Mouse (Mus musculus) heart, embryonic 15.5 days (tissue): ENCODE data around the gene Slc24a1. TPM values are rescaled to one million over a fixed set of nuclear protein-coding genes. Genes with fewer than 3 reads are reported as not detected.
A peak's percentile ranks its signal among the peaks of the same experiment; 100 is the strongest.
"Not testable (repeated sequence)": the region's sequence is repeated elsewhere in the genome, so short reads cannot be mapped to it uniquely, and the experiment has no call there.

Experiments used
- ATAC-seq: fragments of 200-750 bp; cut with Nextera tagmentation; replicated peaks from 2 replicates; pipeline ENCODE4 v1.8.0; 2017; ENCODE audit warnings: low read depth, moderate TSS enrichment; ENCODE audit not compliant: insufficient number of reproducible peaks, insufficient read depth, low FRiP score
- H3K27ac ChIP-seq: fragments of 300-500 bp; sonication (generic); 2 replicates; pipeline ENCODE4 v1.5.1; 2015; ENCODE audit warnings: mild to moderate bottlenecking, inconsistent platforms
- H3K27me3 ChIP-seq: fragments of 300-500 bp; sonication (generic); 2 replicates; pipeline ENCODE4 v1.6.1; 2015; ENCODE audit warnings: inconsistent platforms
- H3K36me3 ChIP-seq: fragments of 300-500 bp; sonication (generic); 2 replicates; pipeline ENCODE4 v1.6.1; 2015; ENCODE audit warnings: mild to moderate bottlenecking, inconsistent platforms
- H3K4me1 ChIP-seq: fragments of 300-500 bp; sonication (generic); replicated peaks from 2 replicates; pipeline ENCODE4 v1.6.1; 2015; ENCODE audit warnings: inconsistent platforms
- H3K4me2 ChIP-seq: fragments of 300-500 bp; sonication (generic); 2 replicates; pipeline ENCODE4 v1.6.1; 2015; ENCODE audit warnings: inconsistent platforms, mild to moderate bottlenecking, moderate library complexity
- H3K4me3 ChIP-seq: fragments of 300-500 bp; sonication (generic); 2 replicates; pipeline ENCODE4 v1.5.1; 2015; ENCODE audit warnings: mild to moderate bottlenecking, inconsistent platforms
- H3K9ac ChIP-seq: fragments of 300-500 bp; sonication (generic); 2 replicates; pipeline ENCODE4 v1.6.1; 2015; ENCODE audit warnings: mild to moderate bottlenecking, inconsistent platforms
- H3K9me3 ChIP-seq: fragments of 300-500 bp; sonication (generic); replicated peaks from 2 replicates; pipeline ENCODE4 v1.6.1; 2016; ENCODE audit warnings: inconsistent platforms
- WGBS: fragments of 180-500 bp; shearing (Covaris S2); methylation state at CpG from one replicate; pipeline ENCODE4 v1.1.7; 2015; ENCODE audit warnings: mixed read lengths; 5-methylcytosine and 5-hydroxymethylcytosine counted together
- polyA plus RNA-seq: library from polyadenylated mRNA; unstranded; fragments of >200 nt; fragmentation: Nextera tagmentation; extraction: Ambion mirVana; gene quantifications from 2 replicates; pipeline ENCODE4 v1.2.1, GENCODE M21; 2015

Slc24a1 gene
- polyA plus RNA-seq = 0.03 and 0.04 TPM in 2 replicates

GRCm38 (mm10) chr9:64951161-64951657 is at the start of gene Slc24a1:
Gene Slc24a1 (minus strand): TSS chr9:64951607.
- Histone ChIP-seq H3K36me3 (no peaks in the 10 kb centered on the region), H3K4me3 (no peak within 1 kb of the TSS), H3K4me1 (no peaks in the 10 kb centered on the region), H3K9ac (no peak within 1 kb of the TSS), H3K27me3 (peaks cover 45% of the 10 kb centered on the region), H3K27ac (no peak within 1 kb of the TSS), H3K4me2 (no peak within 1 kb of the TSS), H3K9me3 (no peaks in the 10 kb centered on the region)
- WGBS = 34% methylated on average over 11 of the region's 11 CpGs
- no peak for ATAC-seq

- not testable (repeated sequence) for ATAC-seq, H3K27me3 ChIP-seq
- WGBS = 65% methylated on average over 1 of the region's 1 CpGs
Observed at GRCm38 (mm10) chr9:64995464-64995863, 44.1 kb upstream of the Slc24a1 start.

GRCm38 (mm10) chr9:64990291-64990690 is 38.9 kb upstream of the Slc24a1 start:
- peaks cover 36% of the 10 kb centered on the region; the same call in 1 of the 2 replicates for H3K36me3 ChIP-seq
- no peak for ATAC-seq
- 52% methylated on average over 7 of the region's 7 CpGs for WGBS

More at GRCm38 (mm10) chr9:64995464-64995863, 44.1 kb upstream of the Slc24a1 start:
- H3K4me3 ChIP-seq, H3K4me2 ChIP-seq, H3K27ac ChIP-seq, H3K9me3 ChIP-seq, H3K9ac ChIP-seq, H3K4me1 ChIP-seq: not testable (repeated sequence)
- peaks cover 26% of the 10 kb centered on the region for H3K36me3 ChIP-seq

GRCm38 (mm10) chr9:64988443-64988842 is 37.0 kb upstream of the Slc24a1 start:
- Histone ChIP-seq H3K4me2 (no peak overlapping the region), H3K9ac (no peak overlapping the region), H3K27ac (no peak overlapping the region), H3K27me3 (no peaks in the 10 kb centered on the region), H3K4me3 (no peak overlapping the region), H3K36me3 (peaks cover 43% of the 10 kb centered on the region), H3K9me3 (no peaks in the 10 kb centered on the region), H3K4me1 (peaks cover 21% of the 10 kb centered on the region)
- ATAC-seq = no peak
- 61% methylated on average over 6 of the region's 6 CpGs for WGBS

More at GRCm38 (mm10) chr9:64990291-64990690, 38.9 kb upstream of the Slc24a1 start:
- H3K27ac ChIP-seq = no peak overlapping the region
- H3K9me3 ChIP-seq = no peaks in the 10 kb centered on the region
- no peaks in the 10 kb centered on the region for H3K27me3 ChIP-seq
- no peak overlapping the region for H3K9ac ChIP-seq
- peaks cover 18% of the 10 kb centered on the region for H3K4me1 ChIP-seq
- H3K4me3 ChIP-seq = no peak overlapping the region
- no peak overlapping the region for H3K4me2 ChIP-seq

- Histone ChIP-seq H3K36me3 (peaks cover 48% of the 10 kb centered on the region), H3K27ac (no peak overlapping the region), H3K4me2 (no peak overlapping the region), H3K4me1 (peaks cover 21% of the 10 kb centered on the region), H3K27me3 (no peaks in the 10 kb centered on the region), H3K4me3 (no peak overlapping the region), H3K9me3 (no peaks in the 10 kb centered on the region), H3K9ac (no peak overlapping the region)
- 88% methylated on average over 2 of the region's 2 CpGs for WGBS
- no peak for ATAC-seq
Observed at GRCm38 (mm10) chr9:64987651-64988050, 36.2 kb upstream of the Slc24a1 start.

GRCm38 (mm10) chr9:64985807-64986206 is 34.4 kb upstream of the Slc24a1 start:
- Histone ChIP-seq H3K27ac (peak overlapping the region; percentile 73), H3K4me2 (no peak overlapping the region), H3K27me3 (no peaks in the 10 kb centered on the region), H3K4me1 (peaks cover 21% of the 10 kb centered on the region), H3K9me3 (no peaks in the 10 kb centered on the region), H3K9ac (no peak overlapping the region; the same call in 1 of the 2 replicates), H3K36me3 (peaks cover 60% of the 10 kb centered on the region), H3K4me3 (no peak overlapping the region)
- WGBS = 38% methylated on average over 9 of the region's 9 CpGs
- ATAC-seq = no peak

- H3K9me3 ChIP-seq = no peaks in the 10 kb centered on the region
- H3K27ac ChIP-seq = peak overlapping the region; percentile 73
- peaks cover 18% of the 10 kb centered on the region for H3K4me1 ChIP-seq
- H3K4me2 ChIP-seq = no peak overlapping the region
- peaks cover 66% of the 10 kb centered on the region for H3K36me3 ChIP-seq
- H3K27me3 ChIP-seq = no peaks in the 10 kb centered on the region
- H3K9ac ChIP-seq = no peak overlapping the region; the same call in 1 of the 2 replicates
- no peak for ATAC-seq
- H3K4me3 ChIP-seq = no peak overlapping the region
- WGBS = 24% methylated on average over 8 of the region's 8 CpGs
Observed at GRCm38 (mm10) chr9:64985037-64985794, 33.8 kb upstream of the Slc24a1 start.

- H3K4me3 ChIP-seq = no peak overlapping the region
- no peak for ATAC-seq
- no peak overlapping the region for H3K9ac ChIP-seq
- H3K27ac ChIP-seq = no peak overlapping the region
- peaks cover 82% of the 10 kb centered on the region for H3K36me3 ChIP-seq
- H3K27me3 ChIP-seq = no peaks in the 10 kb centered on the region
- H3K4me1 ChIP-seq = peaks cover 13% of the 10 kb centered on the region
- H3K9me3 ChIP-seq = no peaks in the 10 kb centered on the region
- H3K4me2 ChIP-seq = no peak overlapping the region
- 60% methylated on average over 1 of the region's 1 CpGs for WGBS
Observed at GRCm38 (mm10) chr9:64981904-64982303, 30.5 kb upstream of the Slc24a1 start.

- peaks cover 85% of the 10 kb centered on the region for H3K36me3 ChIP-seq
- H3K27me3 ChIP-seq = no peaks in the 10 kb centered on the region
- no peak overlapping the region for H3K9ac ChIP-seq
- no peaks in the 10 kb centered on the region for H3K9me3 ChIP-seq
- H3K4me2 ChIP-seq = no peak overlapping the region
- no peak for ATAC-seq
- no peak overlapping the region for H3K4me3 ChIP-seq
- no peak overlapping the region for H3K27ac ChIP-seq
- WGBS = 78% methylated on average over 3 of the region's 3 CpGs
- peaks cover 6% of the 10 kb centered on the region for H3K4me1 ChIP-seq
Observed at GRCm38 (mm10) chr9:64980548-64980947, 29.1 kb upstream of the Slc24a1 start.

- Histone ChIP-seq H3K9ac (peak overlapping the region; percentile 84), H3K4me2 (peak overlapping the region; percentile 62), H3K27ac (peak overlapping the region; percentile 85), H3K4me1 (peaks cover 12% of the 10 kb centered on the region), H3K4me3 (peak overlapping the region; percentile 66), H3K9me3 (no peaks in the 10 kb centered on the region), H3K27me3 (no peaks in the 10 kb centered on the region), H3K36me3 (peaks cover 27% of the 10 kb centered on the region)
- WGBS = 0% methylated on average over 17 of the region's 17 CpGs
- ATAC-seq = peak; percentile 84
Observed at GRCm38 (mm10) chr9:64960978-64961320, 9.5 kb upstream of the Slc24a1 start.

GRCm38 (mm10) chr9:64960117-64960977 is 8.9 kb upstream of the Slc24a1 start, which contains the start of gene Ints14:
Gene Ints14 (plus strand): TSS chr9:64960905.
- Histone ChIP-seq H3K4me2 (peak within 1 kb of the TSS; percentile 62), H3K4me1 (peaks cover 12% of the 10 kb centered on the region), H3K9me3 (no peaks in the 10 kb centered on the region), H3K4me3 (peak within 1 kb of the TSS; percentile 66), H3K36me3 (peaks cover 21% of the 10 kb centered on the region; the same call in 1 of the 2 replicates), H3K9ac (peak within 1 kb of the TSS; percentile 84), H3K27ac (peak within 1 kb of the TSS; percentile 85), H3K27me3 (no peaks in the 10 kb centered on the region)
- 4% methylated on average over 29 of the region's 29 CpGs for WGBS
- peak; percentile 97 for ATAC-seq
